Mouse (Mus musculus): ENCODE measurements around the gene Ccdc65. TPM values are rescaled to one million over a fixed set of nuclear protein-coding genes. Genes with fewer than 3 reads are reported as not detected.
A peak's percentile ranks its signal among the peaks of the same experiment; 100 is the strongest.

Gene Ccdc65
- polyA plus RNA-seq, 1 experiment from 2014 or later = not detected

DNA sequence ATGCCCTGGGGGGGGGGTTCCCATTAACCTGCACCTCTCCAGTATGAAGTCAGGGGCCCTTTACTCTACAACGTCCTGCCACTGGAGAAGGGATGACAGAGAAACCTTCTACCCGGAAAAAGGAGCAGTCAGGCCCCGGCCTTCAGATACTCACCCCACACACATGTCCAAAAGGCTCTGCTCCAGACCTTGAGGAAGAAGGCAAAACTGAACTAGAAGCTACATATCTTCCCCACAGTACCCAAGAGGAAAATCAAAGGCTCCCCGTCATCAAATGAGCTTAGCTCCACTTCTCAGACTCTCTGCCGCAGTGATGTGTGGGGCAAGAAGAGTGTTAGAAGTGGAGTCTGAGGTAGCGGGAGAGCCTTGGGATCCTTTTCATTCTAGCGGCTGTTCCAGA is 18.7 kb downstream of the Ccdc65 start:
- H3K9me3 ChIP-seq (ENCODE audit: low read length) = no peaks in the 10 kb centered on the region
- DNase-seq (no peak), ATAC-seq (no peak)
- H3K4me2 ChIP-seq (ENCODE audit: low read depth, low read length) = peak overlapping the region; percentile 99
- H3K27ac ChIP-seq (ENCODE audit: low read depth) = no peak overlapping the region
- no peaks in the 10 kb centered on the region for H3K27me3 ChIP-seq (ENCODE audit: insufficient read depth, low read length)
- no peaks in the 10 kb centered on the region for H3K36me3 ChIP-seq (replicated peaks; ENCODE audit: insufficient read depth, low read length)
- WGBS (ENCODE audit: insufficient replicate concordance) = 46% methylated on average over 7 of the region's 7 CpGs
- peak overlapping the region; percentile 57 for H3K4me3 ChIP-seq (ENCODE audit: low read depth, low read length)
- no peak for TF ChIP-seq CTCF (IDR thresholded peaks at IDR 0.05; ENCODE audit: low read depth)
- no peak for TF ChIP-seq EP300 (IDR thresholded peaks at IDR 0.05; ENCODE audit: low read depth)
- H3K4me1 ChIP-seq (ENCODE audit: insufficient read depth) = peaks cover 19% of the 10 kb centered on the region
- peak overlapping the region; percentile 72 for H3K9ac ChIP-seq (replicated peaks)

GRCm38 (mm10) chr15:98727443-98728321 is 19.7 kb downstream of the Ccdc65 start, which contains the start of gene Fkbp11:
Gene Fkbp11 (minus strand): TSS chr15:98728198.
- peak within 1 kb of the TSS; percentile 99 for H3K4me2 ChIP-seq (ENCODE audit: low read depth, low read length)
- ATAC-seq (peak; percentile 90), DNase-seq (peak; percentile 72)
- H3K27me3 ChIP-seq (ENCODE audit: insufficient read depth, low read length) = no peaks in the 10 kb centered on the region
- no peak for TF ChIP-seq EP300 (IDR thresholded peaks at IDR 0.05; ENCODE audit: low read depth)
- no peak for TF ChIP-seq CTCF (IDR thresholded peaks at IDR 0.05; ENCODE audit: low read depth)
- WGBS (ENCODE audit: insufficient replicate concordance) = under 1% methylated on average over 38 of the region's 39 CpGs
- H3K27ac ChIP-seq (ENCODE audit: low read depth) = peak within 1 kb of the TSS; percentile 66
- H3K4me1 ChIP-seq (ENCODE audit: insufficient read depth) = peaks cover 23% of the 10 kb centered on the region
- H3K4me3 ChIP-seq (ENCODE audit: low read depth, low read length) = peak within 1 kb of the TSS; percentile 57
- H3K36me3 ChIP-seq (replicated peaks; ENCODE audit: insufficient read depth, low read length) = no peaks in the 10 kb centered on the region
- H3K9me3 ChIP-seq (ENCODE audit: low read length) = no peaks in the 10 kb centered on the region
- peak within 1 kb of the TSS; percentile 72 for H3K9ac ChIP-seq (replicated peaks)

GRCm38 (mm10) chr15:98728366-98728765 is 20.4 kb downstream of the Ccdc65 start:
- H3K4me3 ChIP-seq (ENCODE audit: low read depth, low read length) = peak overlapping the region; percentile 57; the same call in 1 of the 2 replicates
- no peaks in the 10 kb centered on the region for H3K9me3 ChIP-seq (ENCODE audit: low read length)
- H3K9ac ChIP-seq (replicated peaks) = no peak overlapping the region
- H3K4me1 ChIP-seq (ENCODE audit: insufficient read depth) = peaks cover 25% of the 10 kb centered on the region
- no peak; the same call in 1 of the 2 replicates for ATAC-seq
- peak overlapping the region; percentile 99 for H3K4me2 ChIP-seq (ENCODE audit: low read depth, low read length)
- H3K27ac ChIP-seq (ENCODE audit: low read depth) = no peak overlapping the region
- no peak for DNase-seq
- WGBS (ENCODE audit: insufficient replicate concordance) = 22% methylated on average over 9 of the region's 9 CpGs
- H3K27me3 ChIP-seq (ENCODE audit: insufficient read depth, low read length) = no peaks in the 10 kb centered on the region
- TF ChIP-seq EP300 (IDR thresholded peaks at IDR 0.05; ENCODE audit: low read depth) (no peak), CTCF (IDR thresholded peaks at IDR 0.05; ENCODE audit: low read depth) (no peak)
- H3K36me3 ChIP-seq (replicated peaks; ENCODE audit: insufficient read depth, low read length) = no peaks in the 10 kb centered on the region

DNA sequence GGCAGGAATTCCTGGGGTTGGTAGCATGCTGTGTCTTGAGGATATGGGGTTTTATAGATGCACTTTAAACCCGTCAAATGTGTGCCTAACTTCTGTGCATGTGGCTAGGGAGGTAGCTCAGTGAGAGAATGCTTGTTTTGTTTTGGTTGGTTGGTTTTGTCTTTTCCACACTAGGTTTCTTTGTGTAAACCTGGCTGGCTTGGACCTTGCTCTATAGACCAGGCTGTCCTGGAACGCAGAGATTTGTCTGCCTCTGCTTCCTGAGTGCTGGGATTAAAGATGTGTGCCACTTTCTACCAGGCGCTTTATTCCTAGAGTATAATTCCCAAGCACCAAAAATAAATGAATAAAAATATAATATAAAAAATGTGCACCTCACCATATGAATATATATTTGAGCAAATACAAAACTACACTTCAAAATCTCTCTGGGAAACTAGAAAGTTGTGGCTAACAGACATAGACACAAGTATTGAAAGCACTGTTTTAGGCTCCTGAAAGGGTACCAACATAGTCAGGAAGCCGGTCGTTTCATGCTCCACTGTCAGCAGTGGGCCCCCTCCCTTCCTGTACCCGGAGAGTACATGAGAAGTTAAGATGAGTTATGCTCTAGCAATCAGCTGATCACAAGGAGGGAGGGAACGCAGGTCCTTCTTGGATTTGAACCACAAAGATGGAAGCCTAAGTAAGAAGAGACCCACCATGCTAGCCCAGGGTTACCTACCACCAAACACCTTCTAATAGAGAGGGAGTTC is 22.0 kb downstream of the Ccdc65 start:
- Histone ChIP-seq H3K36me3 (replicated peaks; ENCODE audit: insufficient read depth, low read length) (no peaks in the 10 kb centered on the region), H3K9me3 (ENCODE audit: low read length) (no peaks in the 10 kb centered on the region), H3K4me1 (ENCODE audit: insufficient read depth) (peaks cover 30% of the 10 kb centered on the region), H3K27ac (ENCODE audit: low read depth) (no peak overlapping the region), H3K27me3 (ENCODE audit: insufficient read depth, low read length) (no peaks in the 10 kb centered on the region), H3K4me2 (ENCODE audit: low read depth, low read length) (no peak overlapping the region), H3K9ac (replicated peaks) (no peak overlapping the region), H3K4me3 (ENCODE audit: low read depth, low read length) (no peak overlapping the region)
- TF ChIP-seq EP300 (IDR thresholded peaks at IDR 0.05; ENCODE audit: low read depth) (no peak), CTCF (IDR thresholded peaks at IDR 0.05; ENCODE audit: low read depth) (no peak)
- WGBS (ENCODE audit: insufficient replicate concordance) = 41% methylated on average over 7 of the region's 7 CpGs
- DNase-seq (no peak), ATAC-seq (no peak)

DNA sequence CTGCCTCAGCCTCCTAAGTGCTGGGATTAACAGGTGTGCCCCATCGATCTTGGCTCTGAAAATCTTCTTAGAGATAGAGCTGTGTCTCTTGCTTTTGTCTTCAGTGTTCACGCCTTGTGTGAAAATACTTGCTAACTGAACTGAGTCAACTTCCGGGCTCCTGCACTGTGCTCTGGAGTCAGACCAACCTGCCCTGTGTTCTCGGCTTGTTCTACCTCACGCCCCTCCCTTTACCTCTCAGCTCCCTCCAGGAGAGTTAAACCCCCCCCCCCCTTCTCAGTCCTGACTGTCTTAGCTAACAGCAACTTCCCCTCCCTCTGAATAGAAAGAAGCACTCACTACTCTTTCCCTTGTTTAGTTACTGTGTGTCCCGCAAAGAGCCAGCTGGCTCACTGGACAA is 22.8 kb downstream of the Ccdc65 start:
- Histone ChIP-seq H3K4me3 (ENCODE audit: low read depth, low read length) (no peak overlapping the region), H3K27me3 (ENCODE audit: insufficient read depth, low read length) (no peaks in the 10 kb centered on the region), H3K9me3 (ENCODE audit: low read length) (no peaks in the 10 kb centered on the region), H3K4me1 (ENCODE audit: insufficient read depth) (peaks cover 30% of the 10 kb centered on the region), H3K27ac (ENCODE audit: low read depth) (no peak overlapping the region), H3K9ac (replicated peaks) (no peak overlapping the region), H3K4me2 (ENCODE audit: low read depth, low read length) (no peak overlapping the region), H3K36me3 (replicated peaks; ENCODE audit: insufficient read depth, low read length) (no peaks in the 10 kb centered on the region)
- 56% methylated on average over 6 of the region's 6 CpGs for WGBS (ENCODE audit: insufficient replicate concordance)
- no peak for TF ChIP-seq EP300 (IDR thresholded peaks at IDR 0.05; ENCODE audit: low read depth)
- TF ChIP-seq CTCF (IDR thresholded peaks at IDR 0.05; ENCODE audit: low read depth) = no peak
- no peak for DNase-seq
- no peak for ATAC-seq

DNA sequence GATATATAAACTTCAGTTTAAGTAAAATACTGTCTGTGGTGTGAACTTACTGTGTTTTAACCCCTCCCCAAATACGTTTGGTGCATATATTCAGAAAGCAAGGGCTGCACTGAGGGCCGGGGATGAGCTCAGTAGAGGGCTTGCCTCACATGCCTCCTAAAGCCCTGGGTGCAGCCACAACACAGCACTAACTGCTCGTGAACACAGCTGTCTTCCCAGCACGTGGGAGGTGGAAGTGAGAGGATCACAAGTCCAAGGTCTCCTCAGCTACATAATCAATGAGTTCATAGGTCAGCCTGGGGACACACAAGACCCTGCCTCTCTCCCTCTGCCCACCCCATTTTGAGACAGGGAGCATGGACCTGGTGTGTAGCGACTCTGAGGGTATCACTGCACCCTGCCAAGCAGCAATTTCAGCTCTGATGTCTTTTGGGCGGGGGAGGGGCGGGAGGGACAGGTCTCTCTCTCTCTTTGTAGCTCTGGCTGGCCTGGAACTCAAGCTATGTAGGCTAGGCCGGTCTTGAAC is 24.1 kb downstream of the Ccdc65 start:
- H3K4me3 ChIP-seq (ENCODE audit: low read depth, low read length) = no peak overlapping the region
- 47% methylated on average over 8 of the region's 8 CpGs for WGBS (ENCODE audit: insufficient replicate concordance)
- no peak for TF ChIP-seq CTCF (IDR thresholded peaks at IDR 0.05; ENCODE audit: low read depth)
- no peak for TF ChIP-seq EP300 (IDR thresholded peaks at IDR 0.05; ENCODE audit: low read depth)
- no peaks in the 10 kb centered on the region for H3K9me3 ChIP-seq (ENCODE audit: low read length)
- no peaks in the 10 kb centered on the region for H3K27me3 ChIP-seq (ENCODE audit: insufficient read depth, low read length)
- H3K36me3 ChIP-seq (replicated peaks; ENCODE audit: insufficient read depth, low read length) = no peaks in the 10 kb centered on the region
- ATAC-seq = peak; percentile 12; the same call in 1 of the 2 replicates
- no peak overlapping the region for H3K4me2 ChIP-seq (ENCODE audit: low read depth, low read length)
- H3K27ac ChIP-seq (ENCODE audit: low read depth) = no peak overlapping the region
- H3K9ac ChIP-seq (replicated peaks) = no peak overlapping the region
- H3K4me1 ChIP-seq (ENCODE audit: insufficient read depth) = peaks cover 26% of the 10 kb centered on the region
- peak; percentile 23 for DNase-seq

Measured in liver, postnatal 0 days (tissue).